Mouse (Mus musculus): Measurements from ENCODE around the gene Oas1g.

DNA sequence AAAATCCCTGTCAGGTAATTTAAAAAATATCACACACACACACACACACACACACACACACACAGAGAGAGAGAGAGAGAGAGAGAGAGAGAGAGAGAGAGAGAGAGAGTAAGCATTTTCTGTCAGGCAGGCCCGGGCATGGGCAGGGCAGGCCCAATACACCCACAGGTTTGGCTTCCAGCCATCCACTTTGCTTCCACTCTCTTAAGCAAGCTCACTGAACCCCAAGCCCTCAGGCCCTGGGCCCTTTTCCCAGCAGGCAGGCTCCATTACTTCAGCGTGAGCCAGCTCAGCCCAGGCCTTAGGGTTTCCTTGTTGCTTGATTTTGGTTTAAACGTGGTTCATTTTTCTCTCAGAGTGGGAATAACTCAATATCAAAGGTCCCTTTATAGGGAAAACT, 42.7 kb downstream of the Oas1g start:
- TF ChIP-seq CTCF (IDR thresholded peaks at IDR 0.05; ENCODE audit: insufficient read depth, low read length): no peak
- TF ChIP-seq POLR2A (IDR thresholded peaks at IDR 0.05; ENCODE audit: borderline replicate concordance, extremely low read depth, low read depth, low read length): no peak

Measured in lung, adult 2 months (tissue).